Mouse (Mus musculus): Measurements from ENCODE around the gene Eif4a2. TPM values are rescaled to one million over a fixed set of nuclear protein-coding genes. Genes with fewer than 3 reads are reported as not detected.

Eif4a2 gene
- total RNA-seq, 1 experiment = 983 TPM

DNA sequence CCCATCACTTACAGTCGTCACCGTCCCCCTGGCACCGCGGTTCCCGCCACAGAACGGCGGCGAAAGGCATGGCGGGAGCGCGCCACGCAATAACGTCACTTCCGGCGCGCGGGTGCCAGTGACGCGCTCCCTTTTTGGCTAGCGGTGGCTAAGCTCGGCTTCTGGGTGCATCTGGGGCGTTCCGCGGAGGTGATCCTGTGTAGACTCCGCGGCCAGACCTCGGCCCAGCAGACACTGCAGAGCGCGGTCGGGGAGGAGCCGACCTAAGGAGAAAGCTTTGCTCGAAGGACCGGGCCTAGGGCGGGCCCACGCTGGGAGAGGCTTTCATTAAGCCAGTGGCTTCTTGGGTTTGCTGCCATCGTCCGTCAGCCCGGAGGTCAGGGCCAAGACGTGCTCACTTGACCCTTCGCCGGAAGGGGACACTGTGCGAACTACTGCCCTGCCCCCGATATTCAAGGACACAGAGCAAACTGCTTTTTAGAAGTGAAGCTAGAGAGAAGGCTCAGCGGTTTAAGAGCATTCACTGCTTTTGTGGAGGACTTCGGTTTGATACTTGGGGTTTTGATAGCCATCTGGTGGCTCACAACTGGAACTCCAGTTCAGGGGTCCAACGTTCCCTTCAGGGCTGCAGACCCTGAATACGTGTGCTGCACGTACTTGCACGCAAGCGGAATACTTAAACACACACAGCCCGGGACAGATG lies 20.6 kb downstream of the Eif4a2 start, which contains the start of gene Rfc4:
Rfc4 (minus strand) TSS at position 65 of the 703 bp plus-strand sequence.
- H3K9me3 ChIP-seq (ENCODE audit: control insufficient read depth, insufficient read depth, low read depth, low read length) = no peaks in the 10 kb centered on the region
- in situ Hi-C loops (cut with MboI; ENCODE audit: low sequenced_read_pairs in 2 of 2, unreplicated experiment in 2 of 2) = no loop called here
- peak within 1 kb of the TSS; percentile 87 for H3K27ac ChIP-seq (ENCODE audit: insufficient read depth, low read depth, low read length, poor library complexity, severe bottlenecking)
- peak within 1 kb of the TSS; percentile 81 to 83 for H3K4me3 ChIP-seq (ENCODE audit: insufficient read depth in 1 of 2, low read depth in 1 of 2, low read length in 2 of 2, poor library complexity in 1 of 2, severe bottlenecking in 1 of 2)
- H3K4me1 ChIP-seq (ENCODE audit: control insufficient read depth in 2 of 2, insufficient read depth in 2 of 2, low read length in 2 of 2, poor library complexity in 1 of 2) = peaks cover 0 to 2% of the 10 kb centered on the region in 2 experiments; a peak in 1 of 4 replicates
- H3K9ac ChIP-seq (ENCODE audit: insufficient read depth, low read depth, low read length, poor library complexity, severe bottlenecking) = peak within 1 kb of the TSS; percentile 93
- DNase-seq (ENCODE audit: low read depth, low spot score) = peak; percentile 75
- peaks cover 7% of the 10 kb centered on the region for H3K36me3 ChIP-seq (ENCODE audit: control insufficient read depth, insufficient read depth, low read length, poor library complexity, severe bottlenecking)
- peak; percentile 17; the same call in 1 of the 2 replicates for TF ChIP-seq ZC3H11A (IDR thresholded peaks at IDR 0.05; ENCODE audit: borderline replicate concordance, low read depth, low read length)
- no peak for TF ChIP-seq MAFK (IDR thresholded peaks at IDR 0.05; ENCODE audit: insufficient read depth, low read depth, low read length)
- TF ChIP-seq ZNF384 (IDR thresholded peaks at IDR 0.05; ENCODE audit: low read depth, low read length) = no peak
- peak; percentile 81 for TF ChIP-seq HCFC1 (IDR thresholded peaks at IDR 0.05; ENCODE audit: borderline replicate concordance, insufficient read depth, low read length)
- TF ChIP-seq CHD2 (IDR thresholded peaks at IDR 0.05; ENCODE audit: low read depth, low read length) = no peak

DNA sequence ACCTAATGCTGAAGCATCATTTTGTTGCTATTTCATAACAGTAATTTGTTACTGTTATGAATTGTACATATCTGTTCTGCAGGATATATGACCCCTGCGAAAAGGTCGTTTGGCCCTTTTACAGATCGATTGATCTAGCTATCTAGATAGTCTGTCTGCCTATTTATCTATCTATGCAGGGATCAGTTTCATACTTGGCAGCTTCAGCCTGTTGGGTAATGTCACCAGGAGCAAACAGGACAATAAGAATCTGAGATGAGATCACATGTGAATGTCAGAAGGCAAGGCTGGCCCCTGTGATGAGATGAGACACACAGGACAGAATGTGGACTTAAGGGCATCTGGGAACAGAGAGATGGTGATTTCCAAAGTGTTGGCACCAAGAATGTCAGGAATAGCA lies 23.1 kb downstream of the Eif4a2 start:
- Histone ChIP-seq H3K27ac (ENCODE audit: insufficient read depth, low read depth, low read length, poor library complexity, severe bottlenecking) (no peak overlapping the region), H3K9ac (ENCODE audit: insufficient read depth, low read depth, low read length, poor library complexity, severe bottlenecking) (no peak overlapping the region), H3K36me3 (ENCODE audit: control insufficient read depth, insufficient read depth, low read length, poor library complexity, severe bottlenecking) (no peaks in the 10 kb centered on the region; the same call in 1 of the 2 replicates), H3K9me3 (ENCODE audit: control insufficient read depth, insufficient read depth, low read depth, low read length) (no peaks in the 10 kb centered on the region), H3K4me1 (ENCODE audit: control insufficient read depth in 2 of 2, insufficient read depth in 2 of 2, low read length in 2 of 2, poor library complexity in 1 of 2) (peaks cover 0 to 2% of the 10 kb centered on the region in 2 experiments; a peak in 1 of 4 replicates), H3K4me3 (ENCODE audit: insufficient read depth in 1 of 2, low read depth in 1 of 2, low read length in 2 of 2, poor library complexity in 1 of 2, severe bottlenecking in 1 of 2) (no peak overlapping the region)
- no peak for DNase-seq (ENCODE audit: low read depth, low spot score)
- TF ChIP-seq HCFC1 (IDR thresholded peaks at IDR 0.05; ENCODE audit: borderline replicate concordance, insufficient read depth, low read length) = no peak
- TF ChIP-seq ZNF384 (IDR thresholded peaks at IDR 0.05; ENCODE audit: low read depth, low read length) = no peak
- in situ Hi-C loops (cut with MboI; ENCODE audit: low sequenced_read_pairs in 2 of 2, unreplicated experiment in 2 of 2) = no loop called here

DNA sequence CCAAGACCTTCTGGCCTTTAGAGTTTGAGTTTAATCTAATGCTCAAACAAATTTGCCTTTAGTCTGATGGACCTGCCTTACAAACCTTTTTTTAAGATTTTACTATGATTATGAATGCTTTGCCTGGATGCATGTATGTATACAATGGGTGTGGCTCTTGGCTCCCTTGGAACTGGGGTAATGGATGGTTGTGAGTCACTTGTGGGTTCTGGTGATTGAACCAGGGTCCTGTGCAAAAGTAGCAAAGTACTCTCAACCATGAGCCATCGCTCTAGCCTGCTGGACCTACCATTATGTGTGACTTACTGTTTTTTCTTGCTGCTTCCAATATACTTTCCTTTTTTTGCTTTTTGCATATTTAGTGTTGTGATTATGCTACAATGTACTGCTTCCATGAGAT lies 25.1 kb downstream of the Eif4a2 start:
- Histone ChIP-seq H3K9me3 (ENCODE audit: control insufficient read depth, insufficient read depth, low read depth, low read length) (no peaks in the 10 kb centered on the region), H3K4me1 (ENCODE audit: control insufficient read depth in 2 of 2, insufficient read depth in 2 of 2, low read length in 2 of 2, poor library complexity in 1 of 2) (no peaks in the 10 kb centered on the region; a peak in 1 of 4 replicates), H3K27ac (ENCODE audit: insufficient read depth, low read depth, low read length, poor library complexity, severe bottlenecking) (no peak overlapping the region), H3K36me3 (ENCODE audit: control insufficient read depth, insufficient read depth, low read length, poor library complexity, severe bottlenecking) (no peaks in the 10 kb centered on the region), H3K9ac (ENCODE audit: insufficient read depth, low read depth, low read length, poor library complexity, severe bottlenecking) (no peak overlapping the region), H3K4me3 (ENCODE audit: insufficient read depth in 1 of 2, low read depth in 1 of 2, low read length in 2 of 2, poor library complexity in 1 of 2, severe bottlenecking in 1 of 2) (no peak overlapping the region)
- in situ Hi-C loops (cut with MboI; ENCODE audit: low sequenced_read_pairs in 2 of 2, unreplicated experiment in 2 of 2) = no loop called here
- TF ChIP-seq HCFC1 (IDR thresholded peaks at IDR 0.05; ENCODE audit: borderline replicate concordance, insufficient read depth, low read length) = no peak
- no peak for TF ChIP-seq MAFK (IDR thresholded peaks at IDR 0.05; ENCODE audit: insufficient read depth, low read depth, low read length)
- no peak for TF ChIP-seq CHD2 (IDR thresholded peaks at IDR 0.05; ENCODE audit: low read depth, low read length)
- no peak for TF ChIP-seq ZC3H11A (IDR thresholded peaks at IDR 0.05; ENCODE audit: borderline replicate concordance, low read depth, low read length)
- no peak for TF ChIP-seq ZNF384 (IDR thresholded peaks at IDR 0.05; ENCODE audit: low read depth, low read length)
- no peak for DNase-seq (ENCODE audit: low read depth, low spot score)

GRCm38 (mm10) chr16:23135421-23136149 lies 28.3 kb downstream of the Eif4a2 start:
- H3K36me3 ChIP-seq (ENCODE audit: control insufficient read depth, insufficient read depth, low read length, poor library complexity, severe bottlenecking) = no peaks in the 10 kb centered on the region
- no peaks in the 10 kb centered on the region for H3K4me1 ChIP-seq (ENCODE audit: control insufficient read depth in 2 of 2, insufficient read depth in 2 of 2, low read length in 2 of 2, poor library complexity in 1 of 2)
- no peak for DNase-seq (ENCODE audit: low read depth, low spot score)
- TF ChIP-seq CHD2 (IDR thresholded peaks at IDR 0.05; ENCODE audit: low read depth, low read length) (no peak), ZNF384 (IDR thresholded peaks at IDR 0.05; ENCODE audit: low read depth, low read length) (no peak), MAFK (IDR thresholded peaks at IDR 0.05; ENCODE audit: insufficient read depth, low read depth, low read length) (no peak), HCFC1 (IDR thresholded peaks at IDR 0.05; ENCODE audit: borderline replicate concordance, insufficient read depth, low read length) (no peak), ZC3H11A (IDR thresholded peaks at IDR 0.05; ENCODE audit: borderline replicate concordance, low read depth, low read length) (peak; percentile 81; the same call in 1 of the 2 replicates)
- H3K9me3 ChIP-seq (ENCODE audit: control insufficient read depth, insufficient read depth, low read depth, low read length) = no peaks in the 10 kb centered on the region
- H3K4me3 ChIP-seq (ENCODE audit: insufficient read depth in 1 of 2, low read depth in 1 of 2, low read length in 2 of 2, poor library complexity in 1 of 2, severe bottlenecking in 1 of 2) = no peak overlapping the region
- in situ Hi-C loops (cut with MboI; ENCODE audit: low sequenced_read_pairs in 2 of 2, unreplicated experiment in 2 of 2) = loop anchor here in 1 of 2 experiments (5.0 kb wide), 1 partner anchor 48 kb away; no protein-coding TSS in a partner anchor
- no peak overlapping the region for H3K9ac ChIP-seq (ENCODE audit: insufficient read depth, low read depth, low read length, poor library complexity, severe bottlenecking)
- H3K27ac ChIP-seq (ENCODE audit: insufficient read depth, low read depth, low read length, poor library complexity, severe bottlenecking) = no peak overlapping the region
